Mouse (Mus musculus) brain, embryonic 18.5 days (tissue): ENCODE data around the gene Gm19684.
"Not testable (repeated sequence)": the region's sequence is repeated elsewhere in the genome, so short reads cannot be mapped to it uniquely, and the experiment has no call there.

Experiments
- DNase-seq: peaks from one replicate; pipeline ENCODE4 v3.0.0-alpha.2; 2012; ENCODE audit warnings: low read depth, low spot score

Gm19684 gene

DNA sequence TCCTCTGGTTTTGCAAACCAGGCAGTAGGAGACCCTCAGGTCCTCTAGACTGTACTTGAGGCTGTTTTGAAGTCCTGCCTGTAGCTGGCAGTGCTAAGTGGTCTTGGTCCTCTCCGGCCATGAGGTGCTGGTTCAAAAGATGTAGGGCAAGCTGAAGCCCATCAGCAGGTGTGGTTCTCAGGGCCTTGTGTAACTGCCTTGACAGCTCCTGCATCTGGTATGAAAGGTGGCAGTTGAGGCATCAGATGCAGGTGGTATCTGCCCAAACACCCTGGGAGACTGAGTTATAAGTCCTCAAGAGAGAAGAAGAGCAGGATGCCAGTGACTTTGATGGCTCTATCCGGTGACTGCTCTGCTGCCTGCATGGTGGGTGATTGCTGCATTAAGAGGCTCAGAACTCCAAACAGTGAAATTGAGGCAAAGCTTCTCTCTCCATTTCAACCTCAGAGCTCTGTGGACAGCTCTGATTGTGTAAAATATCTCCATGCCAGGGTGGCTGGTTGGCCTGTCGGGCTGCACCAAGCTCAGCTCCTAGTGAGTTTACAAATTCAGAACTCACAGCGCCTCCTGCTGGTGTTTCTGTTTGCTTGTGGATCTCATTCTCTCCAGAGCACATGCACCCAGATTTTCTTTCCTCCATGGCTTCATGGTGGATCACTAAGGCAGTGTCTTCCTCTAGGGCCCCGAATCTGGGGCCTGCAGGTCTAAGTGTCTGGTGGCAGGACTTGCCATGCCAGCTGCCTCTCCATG lies 10.2 kb downstream of the Gm19684 start:
- DNase-seq: no peak

DNA sequence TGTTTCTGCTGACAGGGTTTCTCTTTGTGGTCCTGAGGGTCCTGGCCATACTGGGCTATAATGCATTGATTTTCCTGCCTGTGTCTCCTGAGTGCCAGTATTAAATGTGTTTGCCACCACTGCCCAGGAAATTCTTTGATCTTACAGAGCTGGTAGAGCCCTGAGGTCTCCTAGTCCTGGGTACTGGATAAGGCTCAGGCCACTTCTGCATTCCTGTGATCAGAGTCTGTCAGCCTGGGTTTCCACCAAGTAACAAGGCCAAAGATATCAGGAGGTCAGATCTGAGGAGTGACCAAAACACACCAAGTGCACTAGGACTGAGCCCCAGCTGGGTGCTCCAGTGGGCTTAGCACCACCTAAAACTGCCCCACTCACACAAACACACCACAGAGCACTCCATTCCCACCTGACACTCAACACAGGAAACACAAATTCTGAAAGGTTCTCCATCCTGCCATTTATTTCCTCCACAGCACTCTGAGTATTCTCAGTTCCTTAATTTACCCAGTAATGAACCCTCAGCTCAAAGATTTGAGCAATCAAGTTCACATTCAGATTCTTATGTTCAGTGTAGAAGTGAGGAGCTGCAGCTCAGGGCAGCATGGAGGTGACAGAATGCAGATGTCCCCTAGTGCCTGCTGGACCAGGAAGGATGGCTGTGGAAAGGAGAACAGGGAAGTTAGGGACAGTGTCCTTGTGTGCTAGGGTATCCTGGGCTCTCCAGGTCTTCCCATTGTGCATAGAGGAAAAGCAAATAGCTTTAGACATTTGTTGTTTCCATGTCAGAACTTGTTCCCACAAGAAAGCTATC lies 14.1 kb downstream of the Gm19684 start:
- not testable (repeated sequence) for DNase-seq

DNA sequence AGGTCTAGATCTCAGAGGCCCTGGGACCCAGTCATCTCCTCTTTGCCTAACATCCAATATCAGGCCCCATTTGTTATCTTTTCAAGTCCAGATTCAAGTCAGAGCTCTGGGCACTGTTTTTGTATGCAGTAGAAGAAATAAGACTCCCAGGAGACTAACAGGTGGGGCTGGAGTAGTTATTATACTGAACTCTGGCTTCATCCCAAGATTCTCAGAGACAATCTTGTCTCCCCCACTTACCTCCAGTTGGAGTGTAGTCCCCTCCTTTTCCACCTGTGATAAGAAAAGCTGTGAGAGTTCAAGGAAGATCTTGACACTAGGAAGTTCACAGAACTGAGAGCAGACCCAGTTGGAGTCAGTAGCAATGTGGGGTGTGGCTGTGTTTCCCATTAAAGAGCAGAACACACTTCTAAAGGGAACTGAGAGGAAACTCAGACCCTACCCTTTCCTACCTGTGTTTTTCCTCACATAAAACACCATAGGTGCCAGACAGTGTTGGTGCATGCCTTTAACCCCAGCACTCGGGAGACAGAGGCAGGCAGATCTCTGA lies 14.9 kb downstream of the Gm19684 start:
- DNase-seq: not testable (repeated sequence)

DNA sequence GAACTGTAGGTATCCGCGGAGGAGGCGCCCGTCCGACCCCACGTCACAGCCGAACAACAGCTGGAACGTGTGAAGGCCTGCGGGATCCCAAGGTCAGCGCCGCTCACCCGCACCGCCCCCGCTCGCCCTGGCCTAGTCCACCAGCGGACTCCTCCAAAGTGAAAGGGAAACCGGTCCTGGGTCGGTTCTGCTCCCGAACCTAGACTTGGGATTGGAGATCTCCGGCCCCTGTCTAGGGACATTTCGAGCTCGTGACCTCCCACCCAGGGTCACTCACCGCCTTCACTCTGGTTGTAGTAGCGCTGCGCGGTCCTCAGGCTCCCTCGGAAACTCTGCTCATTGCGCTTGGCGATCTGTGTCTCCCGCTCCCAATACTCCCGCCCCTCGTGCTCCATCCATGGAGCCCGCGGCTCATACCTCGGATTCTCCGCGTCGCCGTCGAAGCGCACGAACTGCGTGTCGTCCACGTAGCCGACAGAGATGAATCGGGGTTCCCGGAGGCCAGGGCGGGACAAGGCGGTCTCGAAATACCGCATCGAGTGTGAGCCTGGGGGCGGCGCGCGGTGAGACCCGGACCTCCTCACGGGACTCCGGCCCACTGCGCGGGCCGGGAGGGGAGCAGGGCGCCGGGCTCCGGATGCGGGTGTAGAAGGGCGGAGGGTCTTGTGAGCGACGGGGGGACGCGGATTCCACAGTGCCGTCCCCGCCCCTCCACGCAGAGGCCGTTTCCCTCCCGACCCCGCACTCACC lies 23.8 kb downstream of the Gm19684 start:
- DNase-seq: no peak

DNA sequence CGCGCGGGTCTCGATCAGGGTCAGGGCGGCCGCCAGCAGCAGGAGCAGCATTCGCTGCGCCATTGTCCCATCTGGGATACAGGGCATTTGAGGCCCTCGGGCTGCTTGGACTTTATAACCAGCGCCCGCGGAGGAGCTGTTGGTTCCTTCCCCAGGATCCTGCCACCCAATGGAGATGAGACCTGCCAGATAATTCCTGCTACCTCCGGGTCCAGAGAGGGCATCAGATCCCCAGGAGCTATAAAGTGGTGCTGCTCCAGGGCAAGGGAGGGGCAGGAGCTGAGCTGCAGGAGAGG lies 24.3 kb downstream of the Gm19684 start:
- DNase-seq: not testable (repeated sequence)

DNA sequence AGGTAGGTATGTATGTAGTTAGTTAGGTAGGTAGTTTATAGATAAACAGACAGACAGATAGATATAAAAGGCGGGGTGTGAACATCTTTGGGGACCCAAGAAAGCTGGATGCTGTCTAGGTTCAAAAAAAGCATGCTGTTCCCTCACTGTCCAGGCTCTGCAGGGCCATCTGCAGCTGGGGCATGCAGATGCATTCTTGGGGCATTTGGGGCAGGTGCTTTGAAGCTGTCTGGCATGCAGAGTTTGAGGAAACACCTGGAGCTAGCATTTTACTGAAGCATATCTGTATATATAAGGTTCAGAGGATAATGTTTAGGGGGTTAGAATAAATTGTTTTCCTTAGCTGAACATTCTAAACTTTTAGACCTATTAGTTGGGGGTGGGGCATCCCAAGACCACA lies 25.5 kb downstream of the Gm19684 start:
- not testable (repeated sequence) for DNase-seq

DNA sequence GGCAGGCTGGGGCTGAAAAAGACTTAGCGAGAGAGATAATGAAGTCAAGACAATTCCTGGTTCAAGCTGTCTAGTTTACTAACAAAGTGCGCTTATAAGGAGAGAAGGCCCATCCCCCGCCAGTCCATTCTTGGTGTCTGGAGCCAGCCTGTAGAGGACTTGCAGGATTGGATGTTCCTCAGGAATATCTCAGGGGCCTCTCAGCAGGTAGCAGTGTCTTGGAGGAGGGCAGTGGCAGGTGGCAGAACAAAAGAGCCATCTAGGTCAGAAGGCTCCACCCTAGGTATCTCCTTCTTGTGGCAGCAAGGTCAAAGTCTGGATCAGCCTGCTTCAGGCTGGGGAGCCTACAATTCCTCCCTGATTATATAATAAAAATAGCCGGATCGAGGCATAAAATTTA lies 27.0 kb downstream of the Gm19684 start:
- not testable (repeated sequence) for DNase-seq

DNA sequence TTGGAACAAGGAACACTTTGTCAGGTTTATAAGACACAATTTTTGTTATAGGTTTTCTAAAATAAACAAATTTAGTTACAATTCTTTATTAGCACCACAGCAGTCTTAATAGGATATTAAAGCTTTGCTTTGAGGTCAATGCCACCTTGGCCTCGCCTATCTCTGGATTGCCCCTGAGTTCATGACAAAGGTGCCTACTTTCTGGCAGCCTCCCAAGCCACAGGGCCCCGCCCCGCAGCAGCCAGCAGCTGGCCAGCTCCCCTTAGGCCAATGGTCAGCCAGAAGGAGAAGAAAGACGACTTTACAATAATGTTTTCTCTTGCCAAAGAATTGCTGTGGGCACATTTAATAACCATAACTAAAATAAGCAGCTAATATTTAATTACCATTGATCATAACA lies 29.7 kb downstream of the Gm19684 start:
- not testable (repeated sequence) for DNase-seq

DNA sequence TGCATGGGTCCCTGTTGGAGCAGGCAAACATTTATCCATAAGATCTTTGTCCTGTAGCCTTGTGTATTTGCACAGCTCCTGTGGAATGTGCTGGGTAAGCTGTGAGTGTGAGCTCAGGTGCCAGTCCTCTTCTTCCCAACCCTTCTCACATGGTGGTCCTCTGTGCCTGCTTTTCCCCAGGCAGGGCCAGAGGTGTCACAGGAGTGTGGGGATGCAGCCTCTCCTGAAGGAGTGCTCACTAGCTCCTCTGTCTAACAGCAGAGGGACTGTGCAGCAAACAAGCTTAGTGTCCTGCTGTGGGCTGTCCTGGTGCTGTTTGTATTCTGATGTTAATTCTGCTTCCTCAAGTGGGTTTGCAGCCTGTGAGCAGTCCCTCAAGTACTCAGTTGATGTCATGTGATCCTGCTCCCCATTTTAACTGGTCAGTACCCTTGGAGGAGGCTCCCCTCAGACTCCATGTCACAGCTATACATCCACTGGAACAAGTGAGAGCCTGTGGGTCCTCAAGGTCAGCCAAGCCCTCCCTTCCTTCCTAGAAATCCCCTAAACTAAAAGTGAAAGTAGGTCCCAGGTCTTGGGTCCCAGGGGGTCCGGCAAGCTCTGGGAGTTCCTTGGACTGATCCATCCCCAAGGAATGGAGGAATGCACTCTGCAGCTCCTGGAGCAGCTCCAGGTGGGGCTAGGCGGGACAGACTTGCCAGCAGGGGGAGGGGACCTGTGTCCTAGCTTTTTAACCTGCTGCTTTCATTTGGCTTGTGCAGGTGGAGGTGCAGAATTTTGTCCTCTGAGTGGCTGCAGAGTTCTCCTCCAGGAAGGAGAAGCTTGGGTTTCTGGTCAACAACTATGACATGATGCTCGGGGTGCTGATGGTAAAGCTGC lies 33.0 kb downstream of the Gm19684 start:
- DNase-seq: no peak

DNA sequence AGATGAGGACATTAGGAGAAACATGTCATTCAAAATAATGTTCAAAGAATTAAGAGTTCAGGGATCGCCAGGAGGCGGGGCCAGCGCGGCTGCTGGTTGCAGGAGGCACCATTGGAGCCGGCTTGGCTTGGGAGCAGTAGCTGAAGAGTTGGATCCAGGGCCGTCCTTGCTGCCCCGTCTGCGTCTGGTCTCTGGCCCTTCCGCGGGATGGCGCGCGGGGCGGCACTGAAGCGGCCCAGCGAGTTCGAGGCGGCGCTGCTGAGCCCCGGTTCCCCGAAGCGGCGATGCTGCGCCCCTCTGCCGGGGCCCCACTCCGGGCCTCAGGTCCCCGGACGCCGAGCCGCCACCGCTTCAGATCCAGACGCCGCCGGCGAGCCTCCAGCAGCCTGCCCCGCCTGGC lies 36.3 kb downstream of the Gm19684 start:
- not testable (repeated sequence) for DNase-seq

DNA sequence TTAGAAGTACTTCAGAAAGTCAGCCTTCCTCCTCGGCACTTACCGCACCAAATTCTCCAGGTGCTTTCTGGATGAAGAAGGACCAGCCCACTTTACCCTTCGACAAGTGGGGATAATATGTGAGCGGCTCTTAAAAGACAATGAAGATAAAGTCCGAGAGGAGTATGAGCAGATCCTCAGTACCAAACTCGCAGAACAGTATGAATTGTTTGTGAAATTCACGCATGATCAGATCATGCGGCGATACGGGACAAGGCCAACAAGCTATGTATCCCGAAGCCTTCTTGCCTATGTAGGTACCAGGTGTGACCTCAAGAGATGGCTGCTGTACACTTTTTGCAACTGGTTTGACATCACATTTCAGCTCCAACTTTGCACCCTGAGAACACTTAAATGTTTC lies 36.8 kb downstream of the Gm19684 start:
- not testable (repeated sequence) for DNase-seq

DNA sequence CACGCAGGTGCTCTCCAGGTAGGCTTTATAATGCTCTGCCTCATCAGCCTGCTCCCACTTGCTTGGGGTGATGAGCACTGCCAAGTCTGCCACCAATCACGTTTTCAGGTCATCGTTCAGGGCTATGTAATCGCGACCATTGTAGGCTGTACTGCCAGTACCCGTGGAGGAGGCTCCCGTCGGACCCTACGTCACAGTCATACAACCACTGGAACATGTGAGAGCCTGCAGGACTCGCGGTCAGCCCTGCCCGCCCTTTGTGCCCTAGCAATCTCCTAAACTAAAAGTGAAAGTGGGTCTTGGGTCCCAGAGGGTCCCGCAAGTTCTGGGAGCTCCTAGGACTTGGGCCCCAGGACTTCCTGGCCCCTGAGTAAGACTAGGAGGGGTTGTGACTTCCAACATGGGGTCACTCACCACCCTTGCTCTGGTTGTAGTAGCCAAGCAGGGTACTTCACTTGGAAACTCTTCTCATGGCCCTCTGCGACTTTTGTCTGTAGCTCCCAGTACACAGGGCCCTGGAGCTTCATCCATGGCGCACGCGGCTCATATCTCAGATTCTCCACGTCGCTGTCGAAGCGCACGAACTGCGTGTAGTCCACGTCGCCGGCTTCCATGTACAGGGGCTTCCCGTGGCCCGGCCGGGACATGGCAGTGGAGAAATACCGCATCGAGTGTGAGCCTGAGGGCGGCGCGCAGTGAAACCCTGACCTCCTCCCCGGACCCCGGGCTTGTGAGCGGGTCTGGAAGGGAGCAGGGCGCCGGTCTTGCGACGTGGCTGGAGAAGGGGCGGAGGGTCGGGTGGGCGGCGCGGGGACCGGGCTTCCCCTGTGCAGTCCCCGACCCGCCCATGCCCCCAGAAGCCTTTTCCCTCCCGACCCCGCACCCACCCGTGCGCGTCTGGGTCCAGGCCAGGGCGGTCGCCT lies 39.9 kb downstream of the Gm19684 start:
- DNase-seq: no peak

DNA sequence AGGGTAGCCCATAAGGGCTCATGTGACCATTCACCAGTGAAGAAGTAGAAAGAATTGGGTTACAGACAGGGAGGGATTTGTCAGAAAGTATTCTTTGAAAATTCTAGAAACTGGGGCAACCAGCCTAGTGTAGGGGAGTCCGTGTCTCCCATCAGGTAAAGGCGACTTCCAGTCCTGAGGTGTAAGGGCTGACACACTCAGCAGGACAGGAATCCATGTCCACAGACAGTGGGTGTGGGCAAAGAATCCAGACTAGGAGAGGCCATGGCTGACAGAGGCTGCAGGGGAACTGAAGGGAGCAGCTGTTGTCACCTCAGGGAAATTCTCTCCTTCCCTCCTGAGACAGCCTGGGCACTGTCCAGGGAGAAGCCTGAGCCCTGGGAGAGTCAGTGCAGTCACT lies 45.4 kb downstream of the Gm19684 start:
- not testable (repeated sequence) for DNase-seq

DNA sequence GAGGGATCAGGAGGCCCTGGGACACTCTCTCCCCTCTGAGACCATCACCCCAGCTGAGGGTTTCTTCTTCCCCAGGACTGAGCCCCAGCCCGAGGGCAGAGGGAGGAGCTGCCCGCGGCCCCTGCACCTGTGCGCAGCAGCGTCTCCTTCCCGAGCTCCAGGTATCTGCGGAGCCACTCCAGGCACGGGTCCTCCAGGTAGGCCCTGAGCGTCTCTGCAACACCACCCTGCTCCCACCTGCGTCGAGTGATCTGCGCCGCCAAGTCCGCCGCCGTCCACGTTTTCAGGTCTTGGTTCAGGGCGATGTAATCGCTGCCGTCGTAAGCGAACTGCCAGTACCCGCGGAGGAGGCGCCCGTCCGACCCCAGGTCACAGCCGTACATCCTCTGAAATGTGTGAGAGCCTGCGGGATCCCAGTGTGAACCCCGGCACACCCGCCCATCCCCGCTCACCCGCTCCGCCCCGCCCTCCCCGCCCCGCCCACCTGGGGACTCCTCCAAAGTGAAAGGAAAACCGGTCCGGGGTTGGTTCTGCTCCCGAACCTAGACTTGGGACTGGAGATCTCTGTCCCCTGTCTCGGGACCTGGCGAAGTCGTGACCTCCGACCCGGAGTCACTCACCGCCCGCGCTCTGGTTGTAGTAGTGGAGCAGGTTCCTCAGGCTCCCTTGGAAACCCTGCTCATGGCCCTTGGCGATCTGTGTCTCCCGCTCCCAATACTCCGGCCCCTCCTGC lies 46.0 kb downstream of the Gm19684 start:
- DNase-seq: no peak

DNA sequence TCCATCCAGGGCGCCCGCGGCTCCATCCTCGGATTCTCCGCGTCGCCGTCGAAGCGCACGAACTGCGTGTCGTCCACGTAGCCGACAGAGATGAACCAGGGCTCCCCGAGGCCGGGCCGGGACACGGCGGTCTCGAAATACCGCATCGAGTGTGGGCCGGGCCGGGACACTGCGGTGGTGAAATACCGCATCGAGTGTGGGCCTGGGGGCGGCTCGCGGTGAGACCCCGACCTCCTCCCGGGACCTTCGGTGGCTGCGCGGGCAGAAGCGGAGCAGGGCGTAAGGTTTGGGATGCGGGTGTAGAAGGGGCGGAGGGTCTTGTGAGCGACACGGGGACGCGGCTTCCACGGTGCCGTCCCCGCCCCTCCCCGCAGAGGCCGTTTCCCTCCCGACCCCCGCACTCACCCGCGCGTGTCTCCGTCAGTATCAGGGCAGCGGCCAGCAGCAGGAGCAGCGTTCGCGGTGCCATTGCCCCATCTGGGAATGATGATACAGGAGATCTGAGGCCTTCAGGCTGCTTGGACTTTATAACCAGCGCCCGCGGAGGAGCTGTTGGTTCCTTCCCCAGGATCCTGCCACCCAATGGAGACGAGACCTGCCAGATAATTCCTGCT lies 46.7 kb downstream of the Gm19684 start, which contains the start of gene Gm8909:
TSS of gene Gm8909 (minus strand) at position 499 of the 614 bp plus-strand sequence.
- no peak for DNase-seq

DNA sequence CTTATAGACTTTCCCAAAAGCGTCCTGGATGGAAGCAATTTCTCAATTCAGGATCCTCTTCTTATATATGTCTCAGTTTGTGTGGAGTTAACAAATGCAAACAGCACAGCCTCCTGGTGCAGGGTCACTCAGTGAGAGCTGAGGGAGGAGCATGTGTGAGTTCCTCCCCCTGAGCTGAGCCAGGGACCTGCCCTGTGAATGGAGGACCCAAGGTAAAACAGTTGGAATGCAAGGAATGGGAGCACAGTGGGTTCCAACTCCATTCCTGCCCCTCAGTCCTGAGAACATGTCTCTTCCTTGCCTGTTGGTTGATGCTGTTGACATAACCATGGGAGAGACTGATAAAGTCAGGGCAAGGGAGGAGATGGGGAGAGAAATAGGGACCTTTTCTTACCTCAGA lies 47.6 kb downstream of the Gm19684 start:
- not testable (repeated sequence) for DNase-seq

DNA sequence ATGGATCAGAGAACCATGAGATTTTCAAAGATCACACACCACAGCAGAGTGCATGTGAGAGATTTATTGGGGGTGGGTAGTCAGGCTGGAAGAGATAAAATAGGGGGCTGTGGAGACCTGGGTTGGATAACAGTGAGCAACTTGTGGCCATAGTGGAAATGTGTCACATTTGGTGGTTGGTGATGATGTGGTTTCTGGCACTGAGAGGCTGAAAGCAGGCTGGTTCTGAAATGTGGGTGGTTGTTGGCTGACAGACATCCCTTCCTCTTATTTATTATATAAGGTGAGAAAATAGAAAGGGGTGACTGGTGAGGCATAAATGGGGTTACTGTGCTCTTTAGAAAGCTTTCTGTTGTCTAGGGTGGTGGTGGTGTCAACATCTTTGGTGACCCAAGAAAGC lies 48.3 kb downstream of the Gm19684 start:
- DNase-seq: no peak

DNA sequence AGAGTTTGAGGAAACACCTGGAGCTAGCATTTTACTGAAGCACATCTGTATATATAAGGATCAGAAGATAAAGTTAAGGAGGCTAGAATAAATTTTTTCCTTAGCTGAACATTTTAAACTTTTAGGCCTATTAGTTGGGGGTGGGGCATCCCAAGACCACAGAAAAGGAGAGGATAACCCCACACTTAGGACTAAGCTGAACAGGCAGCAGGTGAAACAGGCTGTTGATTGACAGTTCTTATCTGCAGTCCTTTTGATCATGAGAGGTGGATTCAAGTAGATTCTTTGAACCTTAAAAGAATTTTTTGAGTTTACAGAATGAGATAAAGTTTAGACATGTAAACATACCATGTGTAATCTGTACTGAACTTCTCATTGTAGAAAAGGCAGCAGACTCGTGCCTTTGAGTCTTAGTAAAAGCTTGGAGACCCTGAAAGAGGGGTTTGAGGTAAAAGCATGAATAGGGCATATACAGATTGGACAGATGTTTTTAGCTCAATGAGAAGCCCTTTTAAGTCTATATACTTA lies 48.9 kb downstream of the Gm19684 start:
- no peak for DNase-seq

DNA sequence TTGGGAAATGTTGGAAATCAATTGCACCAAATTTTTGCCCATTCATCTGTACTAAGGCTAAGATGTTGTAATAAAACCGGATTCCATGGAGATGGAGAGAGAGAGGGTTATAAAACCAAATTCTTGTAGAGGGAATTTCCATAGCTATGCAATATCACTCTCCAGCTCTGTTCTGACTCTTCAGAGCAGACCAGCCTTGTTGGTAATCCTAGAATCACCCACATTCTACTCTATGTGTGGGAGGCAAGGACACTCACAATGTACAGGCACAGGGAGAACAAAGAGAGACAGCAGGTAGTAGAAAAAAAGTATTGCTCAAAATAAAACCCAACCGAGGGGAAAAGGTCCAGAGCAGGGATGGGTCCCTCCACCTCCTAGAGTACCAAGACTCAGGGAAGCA lies 54.7 kb downstream of the Gm19684 start:
- not testable (repeated sequence) for DNase-seq
